Mouse (Mus musculus) thymus, postnatal 36 days (tissue): Measurements from ENCODE around the gene Ugt1a10.
A peak's percentile ranks its signal among the peaks of the same experiment; 100 is the strongest.
"Not testable (repeated sequence)": the region's sequence is repeated elsewhere in the genome, so short reads cannot be mapped to it uniquely, and the experiment has no call there.

Experiments
- DNase-seq, 2 experiments: peaks; one replicate each; pipeline ENCODE4 v3.0.0; 2022; ENCODE audit warnings: mixed read lengths in 2 of 2

Gene Ugt1a10

GRCm38 (mm10) chr1:88143966-88144675 lies 88.9 kb downstream of the Ugt1a10 start:
- peak; percentile 31 to 37 for DNase-seq

DNA sequence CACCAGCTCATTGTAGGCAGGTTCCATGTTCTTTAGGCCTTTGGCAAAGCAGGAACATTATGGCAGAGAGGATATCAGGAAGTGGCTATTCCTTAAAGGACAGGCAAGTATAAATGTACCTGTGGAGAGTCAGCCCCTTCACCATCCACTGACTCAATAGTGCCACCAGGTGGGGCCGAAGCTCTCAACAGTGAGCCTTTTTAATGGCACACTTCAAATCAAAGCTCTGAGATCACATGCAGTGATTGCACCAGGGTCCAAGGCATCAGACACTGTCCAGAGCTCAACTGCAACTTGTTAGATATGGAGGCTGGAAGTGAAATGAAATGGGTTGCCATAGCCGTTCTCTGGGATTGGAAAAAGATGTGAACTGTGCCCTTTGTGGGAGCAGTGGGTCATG lies 90.1 kb downstream of the Ugt1a10 start:
- DNase-seq, result peak; percentile 5 to 9

DNA sequence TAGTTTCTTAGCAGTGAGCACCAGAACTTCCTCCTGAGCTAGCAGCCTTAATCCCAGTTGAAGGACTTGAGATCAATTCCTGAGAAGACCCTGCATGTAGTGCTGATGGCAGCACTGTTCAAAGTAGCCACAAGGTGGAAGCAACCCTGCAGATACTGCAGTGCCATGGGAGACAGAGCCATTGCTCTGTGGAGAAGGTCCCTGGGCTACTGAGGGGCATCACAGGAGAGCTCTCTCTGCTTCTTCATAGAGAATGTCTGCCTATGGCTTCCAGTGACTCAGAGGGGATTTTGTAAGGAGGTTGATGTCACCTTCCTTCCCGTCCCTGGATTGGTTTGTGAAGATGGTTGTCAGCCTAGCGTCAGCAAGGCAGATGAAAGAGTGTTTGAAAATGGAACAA lies 94.9 kb downstream of the Ugt1a10 start:
- DNase-seq, result not testable (repeated sequence)

- no peak for DNase-seq
Observed at GRCm38 (mm10) chr1:88158430-88158829, 103.2 kb downstream of the Ugt1a10 start.

DNA sequence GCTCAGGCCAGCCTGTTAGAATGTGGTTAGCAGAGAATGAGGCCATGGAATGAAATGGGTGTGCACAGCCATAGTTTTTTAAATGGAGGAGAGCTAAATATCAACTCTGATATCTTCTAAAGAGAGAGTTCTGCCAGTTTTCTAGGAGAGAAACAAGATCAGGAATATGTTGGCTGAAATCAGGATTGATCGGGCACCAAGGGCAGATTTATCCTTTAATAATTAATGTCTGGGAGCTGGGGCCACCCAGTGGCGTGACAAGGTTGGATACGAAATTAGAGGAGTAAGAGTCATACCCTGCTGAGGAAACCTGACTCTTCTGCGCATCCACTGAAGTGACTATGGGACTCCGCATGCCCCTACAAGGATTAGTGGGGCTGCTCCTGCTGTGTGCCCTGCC lies 110.5 kb downstream of the Ugt1a10 start, which contains the start of gene Ugt1a5:
Gene Ugt1a5, plus strand, starts transcription at position 302 of the 400 bp plus-strand sequence.
- DNase-seq, result no peak

GRCm38 (mm10) chr1:88172190-88172589 lies 117.0 kb downstream of the Ugt1a10 start:
- not testable (repeated sequence) for DNase-seq

DNA sequence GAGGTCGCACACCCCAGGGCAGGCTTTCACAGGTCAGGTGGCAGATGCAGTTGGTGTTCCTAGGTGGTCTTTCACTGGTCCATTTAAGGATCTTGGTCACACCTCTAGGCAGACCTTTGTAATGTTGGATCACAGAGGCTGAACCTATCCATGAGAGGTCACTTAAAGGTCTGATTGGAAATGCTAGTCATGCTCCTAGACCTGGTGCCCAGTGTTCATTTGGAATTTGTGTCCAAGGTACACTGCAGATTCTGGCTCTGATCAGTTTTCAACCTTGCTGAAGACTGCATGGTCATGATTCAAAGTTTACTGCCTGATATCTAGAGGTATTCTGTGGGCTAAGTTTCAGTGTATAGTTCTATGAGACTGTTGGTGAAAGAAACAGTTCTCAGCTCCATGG lies 124.5 kb downstream of the Ugt1a10 start:
- no peak for DNase-seq

DNA sequence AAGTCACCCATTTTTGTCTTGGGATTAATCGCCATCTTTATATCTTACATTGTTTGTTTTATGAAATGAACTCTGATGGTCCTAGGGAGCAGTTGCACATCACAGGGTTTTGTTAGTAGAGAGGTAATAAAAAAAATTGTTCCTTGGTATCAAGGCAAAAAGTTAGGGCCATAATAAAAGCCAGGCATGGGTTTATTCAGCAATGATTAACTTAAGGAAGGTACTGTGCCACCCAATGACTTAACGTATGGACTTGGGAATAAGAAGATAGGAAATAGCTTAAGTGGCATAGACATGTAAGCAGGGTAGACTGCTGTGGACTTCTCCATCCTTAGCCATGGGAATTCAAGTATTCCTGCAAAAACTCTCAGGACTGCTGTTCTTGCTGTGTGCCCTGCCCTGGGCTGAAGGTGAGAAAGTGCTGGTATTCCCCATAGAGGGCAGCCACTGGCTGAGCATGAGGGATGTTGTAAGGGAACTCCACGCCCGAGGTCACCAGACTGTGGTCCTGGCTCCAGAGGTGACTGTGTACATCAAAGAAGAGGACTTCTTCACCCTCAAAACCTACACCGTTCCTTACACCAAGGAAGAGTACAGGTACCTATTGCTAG lies 131.2 kb downstream of the Ugt1a10 start:
- DNase-seq, result no peak

- DNase-seq, result no peak
Observed at GRCm38 (mm10) chr1:88192136-88192535, 136.9 kb downstream of the Ugt1a10 start.

GRCm38 (mm10) chr1:88195687-88196086 lies 140.5 kb downstream of the Ugt1a10 start:
- DNase-seq, result no peak

- DNase-seq, result no peak
Observed at GRCm38 (mm10) chr1:88197443-88197842, 142.3 kb downstream of the Ugt1a10 start.

DNA sequence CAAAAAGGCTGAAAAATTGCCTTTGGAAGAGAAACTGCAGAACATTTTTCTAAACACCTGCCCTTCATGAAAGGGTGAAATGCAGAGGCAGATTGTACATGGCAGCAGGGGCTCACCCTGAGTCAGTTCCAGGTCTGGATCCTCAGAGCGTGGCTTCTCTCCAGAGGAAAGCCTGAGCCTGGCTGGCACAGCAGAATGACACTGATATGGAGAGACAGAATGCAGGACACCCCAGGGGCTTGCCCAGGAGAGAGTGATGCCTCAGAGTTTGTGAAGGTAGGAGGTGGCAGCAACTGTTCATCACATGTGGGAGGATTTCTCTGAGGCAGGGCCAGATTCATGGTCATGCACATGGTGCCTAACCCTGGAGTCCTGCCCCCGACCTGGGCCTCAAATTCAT lies 144.8 kb downstream of the Ugt1a10 start:
- DNase-seq, result no peak

- no peak for DNase-seq
Observed at GRCm38 (mm10) chr1:88200456-88200855, 145.3 kb downstream of the Ugt1a10 start, which contains the start of gene Ugt1a2. Gene Ugt1a2 (plus strand): TSS chr1:88200601.

GRCm38 (mm10) chr1:88205294-88205922 lies 150.2 kb downstream of the Ugt1a10 start, which contains the start of gene Dnajb3:
Gene Dnajb3 (minus strand): TSS chr1:88205782.
- DNase-seq, result peak; percentile 81 to 84

DNA sequence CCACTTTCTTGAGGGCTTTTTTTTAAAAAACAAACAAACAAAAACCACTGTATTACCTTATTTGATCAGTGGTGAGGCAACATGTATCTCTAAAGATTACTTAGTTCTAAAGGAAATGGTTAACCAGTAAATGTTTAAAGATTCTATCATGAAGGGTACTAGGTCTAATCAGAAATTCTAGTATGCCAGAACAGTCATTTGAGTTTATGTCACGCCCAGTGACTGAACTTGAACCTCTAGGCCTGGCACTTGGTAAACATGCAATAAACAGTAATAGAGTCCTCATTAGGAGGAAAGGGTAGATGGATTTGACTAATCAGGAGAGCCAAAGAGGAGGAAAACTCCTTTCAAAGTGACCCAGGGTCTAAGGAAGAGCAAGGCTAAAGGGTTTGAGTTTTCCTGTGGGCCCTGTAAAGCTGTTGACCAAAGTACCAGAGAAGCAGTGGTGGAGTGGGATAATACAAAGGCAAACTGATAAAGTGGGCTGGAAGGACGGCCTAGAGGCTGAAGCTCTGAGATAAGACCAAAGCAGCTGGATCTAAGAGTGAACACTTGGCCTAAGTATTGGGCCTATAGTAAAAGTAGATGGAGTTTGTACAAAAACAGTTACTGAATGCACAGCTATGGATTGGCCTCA lies 151.8 kb downstream of the Ugt1a10 start:
- no peak for DNase-seq

DNA sequence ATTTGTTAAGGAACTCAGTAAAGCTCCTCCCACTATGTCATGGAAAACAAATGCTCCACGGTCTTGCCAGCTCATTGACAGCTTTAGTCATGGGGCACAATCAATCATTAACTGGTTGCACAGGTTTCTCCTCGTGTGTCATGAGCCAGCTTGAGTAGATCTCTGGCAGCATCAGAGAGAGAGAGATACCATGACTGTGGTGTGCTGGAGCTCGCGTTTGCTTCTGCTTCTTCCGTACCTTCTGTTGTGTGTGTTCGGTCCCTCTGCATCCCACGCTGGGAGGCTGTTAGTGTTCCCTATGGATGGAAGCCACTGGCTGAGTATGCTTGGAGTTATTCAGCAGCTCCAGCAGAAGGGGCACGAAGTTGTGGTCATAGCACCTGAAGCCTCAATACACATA lies 156.6 kb downstream of the Ugt1a10 start, which contains the start of gene Ugt1a1:
Gene Ugt1a1, plus strand, starts transcription at position 148 of the 400 bp plus-strand sequence.
- DNase-seq, result no peak

GRCm38 (mm10) chr1:88212341-88213045 lies 157.3 kb downstream of the Ugt1a10 start:
- no peak for DNase-seq

GRCm38 (mm10) chr1:88213061-88213460 lies 157.9 kb downstream of the Ugt1a10 start:
- DNase-seq, result no peak

GRCm38 (mm10) chr1:88213766-88214461 lies 158.7 kb downstream of the Ugt1a10 start:
- peak in 1 of 2 experiments; percentile 5 for DNase-seq

GRCm38 (mm10) chr1:88214462-88214952 lies 159.3 kb downstream of the Ugt1a10 start:
- DNase-seq, result no peak
